Mouse (Mus musculus) G1E (cell line): Measurements from ENCODE around the gene Canx.

Experiments used
- CTCF ChIP-seq: IDR thresholded peaks from 2 replicates; pipeline ENCODE4 v1.5.1; 2012; ENCODE audit warnings: low read depth, low read length, inconsistent platforms, mixed read lengths
- GATA1 ChIP-seq: IDR thresholded peaks from 2 replicates; pipeline ENCODE4 v1.6.1; 2012; ENCODE audit warnings: borderline replicate concordance, low read length, inconsistent platforms, mixed read lengths
- GATA2 ChIP-seq: IDR thresholded peaks from 2 replicates; pipeline ENCODE4 v1.6.1; 2012; ENCODE audit warnings: low read depth, low read length, inconsistent platforms, borderline replicate concordance
- POLR2AphosphoS5 ChIP-seq: IDR thresholded peaks from 2 replicates; pipeline ENCODE4 v1.6.1; 2012; ENCODE audit warnings: low read depth, low read length, inconsistent platforms; ENCODE audit not compliant: insufficient replicate concordance
- TAL1 ChIP-seq: conservative IDR thresholded peaks from 2 replicates; pipeline ENCODE4 v1.6.1; 2012; ENCODE audit warnings: low read depth, low read length, inconsistent platforms, mixed read lengths

GRCm38 (mm10) chr11:50325496-50326301 is at the start of gene Canx:
- no peak for TF ChIP-seq CTCF
- TF ChIP-seq POLR2AphosphoS5: no peak
- TF ChIP-seq GATA1: no peak
- TF ChIP-seq GATA2: no peak
- TF ChIP-seq TAL1: no peak
